Mouse (Mus musculus) kidney, adult 10 weeks (tissue): ENCODE data around the gene Ccdc89. TPM values are rescaled to one million over a fixed set of nuclear protein-coding genes. Genes with fewer than 3 reads are reported as not detected.

Experiments used
- polyA plus RNA-seq: library from polyadenylated mRNA; stranded (reverse); fragments of 350-450 nt; fragmentation: Illumina TruSeq; extraction: RNeasy Lipid Tissue Mini Kit (QIAGEN cat#74804); gene quantifications from one replicate; pipeline ENCODE4 v1.2.3, GENCODE M21; 2014; ENCODE audit warnings: low read depth, low replicate concordance

Ccdc89 gene
- polyA plus RNA-seq: 0.97 TPM

DNA sequence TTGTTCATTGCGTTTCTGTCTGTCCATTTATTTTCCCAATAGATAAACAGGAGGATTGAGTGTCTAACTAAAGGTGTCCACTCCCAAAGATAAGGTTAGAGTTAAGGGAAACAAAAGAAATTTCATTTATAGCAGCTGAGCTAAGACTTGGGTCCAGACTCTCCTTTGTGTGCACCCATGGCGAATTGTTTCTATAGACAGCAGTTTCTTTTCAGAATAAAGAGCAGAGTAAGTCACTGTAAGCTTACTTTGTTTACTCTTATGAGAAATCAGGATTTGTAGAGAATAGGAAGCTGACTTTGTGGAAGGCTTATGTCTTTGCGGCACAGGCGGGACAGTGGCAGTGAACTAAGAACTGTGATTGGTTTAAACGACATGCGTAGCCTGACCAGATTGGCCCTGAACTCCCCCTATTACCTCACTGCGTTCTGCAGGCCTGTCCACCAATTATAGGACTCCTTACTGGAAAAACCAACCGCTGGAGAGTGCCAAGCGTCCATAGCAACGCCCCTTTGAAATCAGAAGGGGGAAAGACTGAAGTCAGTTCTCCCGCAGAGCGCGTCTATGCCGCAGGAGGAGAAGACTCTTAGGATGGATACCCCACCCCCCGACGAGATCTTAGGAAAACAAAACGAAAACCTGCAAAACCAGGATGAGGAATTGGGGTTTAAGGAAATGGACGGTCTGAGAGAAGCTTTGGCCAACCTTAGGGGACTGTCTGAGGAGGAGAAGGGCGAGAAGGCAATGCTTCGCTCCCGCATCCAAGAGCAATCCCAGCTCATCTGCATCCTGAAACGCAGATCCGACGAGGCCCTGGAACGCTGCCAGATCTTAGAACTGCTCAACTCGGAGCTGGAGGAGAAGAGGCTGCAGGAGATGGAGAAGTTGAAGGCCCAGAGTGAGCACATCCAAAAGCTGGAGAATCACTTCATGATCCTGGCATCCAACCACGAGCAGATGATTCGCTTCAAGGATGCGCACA is at the start of gene Ccdc89:
Ccdc89 (plus strand) TSS at position 558 of the 982 bp plus-strand sequence.

DNA sequence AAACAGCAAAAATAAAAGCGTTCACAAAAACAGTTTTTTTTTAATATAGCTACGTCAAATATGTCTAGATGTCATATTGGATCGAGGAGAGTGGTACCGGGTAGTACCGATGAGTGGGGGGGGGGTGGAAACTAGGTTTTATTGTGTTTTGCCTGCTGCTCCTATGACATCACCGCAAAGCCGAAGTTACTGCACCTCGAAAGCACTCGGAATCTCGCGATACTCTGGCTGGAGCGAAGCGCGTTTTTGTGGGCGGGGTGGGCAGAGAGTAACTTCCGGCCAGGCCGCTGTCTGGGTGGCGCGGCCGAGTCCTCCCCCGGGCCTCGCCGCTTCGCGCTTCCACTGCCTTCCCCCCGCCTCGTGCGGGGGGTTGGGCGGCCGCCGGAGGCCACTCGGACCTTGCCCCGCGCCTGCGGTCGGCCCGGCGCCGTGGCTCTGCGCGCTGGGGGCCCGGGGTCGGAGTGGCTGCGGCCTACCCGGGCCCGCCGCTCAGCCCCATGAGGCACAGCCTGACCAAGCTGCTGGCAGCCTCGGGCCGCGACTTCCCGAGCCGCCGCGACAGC is 16.2 kb downstream of the Ccdc89 start, which contains the start of gene Crebzf:
Crebzf (plus strand) TSS at position 212 of the 563 bp plus-strand sequence.

DNA sequence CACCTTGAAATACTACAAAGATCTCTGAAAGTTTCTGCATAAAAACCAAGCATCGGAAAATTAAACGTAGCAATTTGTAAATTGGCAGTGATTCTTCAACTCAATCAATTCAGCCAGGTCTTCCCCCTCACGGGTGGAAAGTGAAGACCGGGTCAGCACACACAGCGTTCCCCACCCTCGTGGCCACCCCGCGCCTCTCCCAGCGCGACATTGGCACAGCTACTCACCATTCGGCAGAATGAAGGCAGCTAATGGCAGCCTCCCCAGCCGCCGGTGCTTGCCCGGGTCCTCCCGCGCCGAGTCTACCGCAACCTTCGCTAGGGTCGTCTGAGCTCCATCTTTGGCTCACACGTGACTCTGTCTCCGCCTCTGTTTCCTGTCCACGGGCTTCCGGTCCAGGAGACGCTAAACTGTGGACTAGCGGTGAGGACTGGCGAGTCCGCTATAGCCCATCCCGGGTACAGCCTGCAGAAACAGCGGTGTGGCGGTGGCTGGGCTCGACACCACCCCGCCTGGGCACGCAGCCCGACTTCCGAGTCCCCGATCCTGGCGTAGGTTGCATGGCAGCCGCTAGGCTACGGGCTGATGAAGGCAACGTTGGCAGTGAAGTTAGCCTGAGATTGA is 30.6 kb downstream of the Ccdc89 start, which contains the start of gene Tmem126a:
Tmem126a (minus strand) TSS at position 385 of the 624 bp plus-strand sequence.

DNA sequence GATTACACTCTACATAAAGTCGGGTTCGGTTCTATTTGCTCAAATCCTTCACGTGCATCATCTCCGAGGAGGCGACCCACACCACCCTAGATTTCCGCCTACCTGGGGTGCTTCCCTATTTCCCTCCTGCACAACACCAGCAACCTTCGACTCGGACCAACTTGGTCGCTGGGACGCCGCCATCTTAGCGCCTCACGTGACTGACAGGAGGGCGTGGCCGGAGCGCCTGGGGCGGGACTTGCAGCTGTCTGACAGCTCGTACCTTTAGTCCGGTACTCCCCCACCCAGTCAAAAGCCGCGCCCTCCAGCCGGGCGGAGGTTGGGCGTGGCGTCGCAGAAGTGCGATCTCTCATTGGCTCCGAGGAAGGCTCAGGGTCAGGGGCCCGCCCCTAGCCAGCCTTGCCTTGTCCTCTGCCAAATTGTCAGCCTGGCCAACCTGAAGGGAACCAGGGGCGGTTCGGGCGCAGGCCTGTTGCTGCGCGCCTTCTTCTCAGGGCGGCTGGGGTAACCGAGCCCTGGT is 49.5 kb downstream of the Ccdc89 start, which contains the start of gene Tmem126b:
Tmem126b (minus strand) TSS at position 209 of the 520 bp plus-strand sequence.

DNA sequence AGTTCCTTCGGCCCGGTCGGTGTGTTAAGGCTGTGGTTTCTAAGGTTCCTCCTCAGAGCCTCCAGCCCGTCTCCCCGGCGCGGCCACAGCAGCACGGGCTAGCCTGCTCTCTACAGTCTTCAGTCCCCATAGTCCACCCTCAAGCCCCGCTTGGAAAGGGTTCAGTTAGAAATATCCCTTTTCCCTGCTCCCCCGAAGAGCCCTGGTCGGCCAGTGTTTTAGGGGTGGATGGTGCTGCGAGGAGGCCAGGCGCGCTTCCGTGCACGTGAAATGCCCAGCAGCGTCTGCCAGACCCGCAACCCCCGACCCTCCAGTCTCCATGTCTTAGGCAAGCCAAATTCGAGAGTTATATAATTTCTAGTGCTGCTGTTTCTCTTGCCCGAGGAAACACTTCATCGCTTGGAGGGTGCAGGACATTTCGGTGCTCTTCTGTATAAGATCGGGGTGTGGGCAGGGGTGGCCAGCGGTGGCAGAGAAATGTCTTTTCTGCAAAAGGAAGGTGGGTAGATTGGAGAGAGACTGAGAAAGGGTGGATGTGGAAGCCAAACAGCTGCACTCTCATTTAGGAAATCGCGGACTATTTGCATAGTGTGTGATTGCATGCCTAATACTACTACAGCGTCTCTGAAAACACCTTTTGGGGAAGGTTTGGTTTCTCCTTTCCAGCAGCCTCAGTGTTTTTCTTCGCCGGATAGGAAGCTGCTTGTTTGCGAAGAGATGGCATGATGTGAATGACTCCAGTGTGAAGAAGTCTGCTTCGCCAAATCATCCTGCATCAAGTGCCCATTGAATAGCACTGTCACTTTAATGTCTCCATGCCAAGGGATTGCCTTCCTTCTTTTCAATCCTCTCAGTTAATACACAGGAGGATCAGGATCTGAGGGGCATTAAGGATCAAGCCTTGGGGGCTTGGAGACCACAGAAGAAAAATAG is 50.2 kb downstream of the Ccdc89 start, which contains the start of gene Dlg2:
Dlg2 (plus strand) TSS at position 360 of the 933 bp plus-strand sequence.

Other genes with a start within 250 kb of the Ccdc89 start
- not detected for gene Ccdc83, start 160.8 kb upstream of the Ccdc89 start, polyA plus RNA-seq
- 45.4 TPM for gene Sytl2, start 124.3 kb upstream of the Ccdc89 start, polyA plus RNA-seq
- 93.3 TPM for gene Crebzf, start 16.2 kb downstream of the Ccdc89 start, polyA plus RNA-seq
- 207 TPM for gene Tmem126a, start 30.7 kb downstream of the Ccdc89 start, polyA plus RNA-seq
- 80.6 TPM for gene Tmem126b, start 49.4 kb downstream of the Ccdc89 start, polyA plus RNA-seq
- 6.1 TPM for gene Dlg2, start 50.1 kb downstream of the Ccdc89 start, polyA plus RNA-seq